Mouse (Mus musculus) lung, postnatal 0 days (tissue): ENCODE measurements at regions not wholly inside any gene's neighbourhood (a gene's known extent, or its start where the extent isn't known, plus 50 kb on each side); places are given as distances from the start of the nearest gene placed in this dataset.

Experiments
- CTCF ChIP-seq: IDR thresholded peaks from 2 replicates; pipeline ENCODE4 v1.5.1; 2016; ENCODE audit warnings: antibody characterized with exemption, mild to moderate bottlenecking
- EP300 ChIP-seq: IDR thresholded peaks from 2 replicates; pipeline ENCODE4 v1.6.1; 2016; ENCODE audit warnings: antibody characterized with exemption, mild to moderate bottlenecking, control low read depth

- TF ChIP-seq CTCF (no peak), EP300 (no peak)
Measured at GRCm38 (mm10) chr3:118286946-118287345, 275.0 kb upstream of the Dpyd start.
